Mouse (Mus musculus) G1E (cell line): ENCODE measurements at regions not wholly inside any gene's neighbourhood (a gene's known extent, or its start where the extent isn't known, plus 50 kb on each side); places are given as distances from the start of the nearest gene placed in this dataset.
"Not testable (repeated sequence)": the region's sequence is repeated elsewhere in the genome, so short reads cannot be mapped to it uniquely, and the experiment has no call there.

Experiments used
- CTCF ChIP-seq: IDR thresholded peaks from 2 replicates; pipeline ENCODE4 v1.5.1; 2012; ENCODE audit warnings: low read depth, low read length, inconsistent platforms, mixed read lengths
- GATA1 ChIP-seq: IDR thresholded peaks from 2 replicates; pipeline ENCODE4 v1.6.1; 2012; ENCODE audit warnings: borderline replicate concordance, low read length, inconsistent platforms, mixed read lengths
- GATA2 ChIP-seq: IDR thresholded peaks from 2 replicates; pipeline ENCODE4 v1.6.1; 2012; ENCODE audit warnings: low read depth, low read length, inconsistent platforms, borderline replicate concordance
- POLR2AphosphoS5 ChIP-seq: IDR thresholded peaks from 2 replicates; pipeline ENCODE4 v1.6.1; 2012; ENCODE audit warnings: low read depth, low read length, inconsistent platforms; ENCODE audit not compliant: insufficient replicate concordance
- TAL1 ChIP-seq: conservative IDR thresholded peaks from 2 replicates; pipeline ENCODE4 v1.6.1; 2012; ENCODE audit warnings: low read depth, low read length, inconsistent platforms, mixed read lengths

- TF ChIP-seq CTCF, GATA1, POLR2AphosphoS5, TAL1, GATA2: not testable (repeated sequence)
Measured at GRCm38 (mm10) chr14:53516623-53517238, 737.2 kb downstream of the Dad1 start.
